Mouse (Mus musculus) right cerebral cortex, postnatal 25 days (tissue): ENCODE measurements around the gene Prdm11.

Experiments used
- DNase-seq: peaks from one replicate; pipeline ENCODE4 v3.0.0; 2022

Gene Prdm11

DNA sequence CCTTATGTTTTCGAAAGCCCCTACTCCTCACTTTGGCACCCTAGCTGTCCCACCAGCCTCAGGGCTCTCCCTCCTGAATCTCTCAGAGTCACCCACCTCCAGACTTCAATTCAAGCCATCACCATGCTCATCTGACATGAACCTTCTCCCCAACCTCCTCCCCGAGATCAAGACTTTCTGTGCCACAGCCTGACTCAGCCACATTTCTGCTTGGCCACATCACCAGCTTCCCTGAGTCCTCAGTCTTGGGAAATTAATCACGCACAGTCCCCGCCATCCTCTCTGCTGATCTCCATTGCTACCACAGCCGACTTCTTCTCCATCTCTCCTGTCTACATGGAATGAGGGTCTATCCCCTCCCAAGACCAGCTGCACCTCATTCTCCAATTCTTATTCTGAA, 34.5 kb downstream of the Prdm11 start:
- DNase-seq: no peak

DNA sequence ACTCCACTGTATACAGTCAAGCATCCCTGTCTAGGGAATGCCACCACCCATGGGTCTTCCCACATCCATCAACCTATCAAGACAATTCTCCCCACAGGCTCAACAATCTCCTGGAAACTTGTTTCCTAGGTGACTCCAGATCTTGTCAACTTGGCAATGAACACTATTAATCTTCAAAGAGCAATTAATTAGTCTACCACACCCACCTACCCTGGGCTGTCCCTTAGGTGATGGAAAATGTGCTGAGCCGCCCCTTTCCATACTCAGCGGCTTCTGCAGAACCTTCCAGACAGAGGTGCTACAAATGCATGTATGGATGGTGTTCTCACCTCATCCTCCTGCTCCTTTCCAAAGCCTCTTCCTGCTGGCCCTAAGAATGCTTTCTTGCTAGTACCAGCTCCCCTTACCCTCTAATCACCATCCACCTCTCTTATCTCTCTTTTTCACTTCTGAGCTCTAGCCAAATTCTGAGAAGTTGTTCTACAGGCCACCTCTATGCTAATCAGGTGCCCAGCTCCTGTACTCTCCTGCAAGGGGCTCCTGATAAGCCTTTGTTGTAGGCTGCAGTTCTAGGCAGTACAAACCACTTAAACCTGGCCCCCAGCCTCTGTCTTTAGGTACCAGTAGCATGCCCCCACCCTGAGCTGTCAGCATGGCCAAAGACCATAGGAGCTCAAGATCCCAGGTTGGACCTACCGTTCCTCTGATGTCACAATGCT, 37.8 kb downstream of the Prdm11 start:
- no peak for DNase-seq

DNA sequence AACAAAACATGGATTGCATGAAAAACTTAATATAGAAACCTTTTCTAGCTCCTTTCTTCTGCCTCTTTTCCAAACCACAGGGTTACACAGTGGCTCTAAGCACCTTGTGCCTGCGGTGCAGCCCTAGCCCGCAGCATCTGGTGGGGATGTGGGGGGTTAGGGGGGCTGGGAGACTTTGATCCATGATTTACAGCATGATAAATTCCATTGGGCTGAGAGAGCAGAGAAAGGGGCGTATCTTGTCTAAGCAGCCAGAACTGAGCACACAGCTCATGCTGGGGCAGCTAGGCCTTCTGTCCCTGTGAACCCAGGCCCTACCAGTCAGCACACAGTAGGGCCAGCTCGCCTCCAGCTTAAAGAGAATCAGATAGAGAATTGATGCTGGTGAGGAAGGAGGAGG, 40.9 kb downstream of the Prdm11 start:
- DNase-seq: no peak

DNA sequence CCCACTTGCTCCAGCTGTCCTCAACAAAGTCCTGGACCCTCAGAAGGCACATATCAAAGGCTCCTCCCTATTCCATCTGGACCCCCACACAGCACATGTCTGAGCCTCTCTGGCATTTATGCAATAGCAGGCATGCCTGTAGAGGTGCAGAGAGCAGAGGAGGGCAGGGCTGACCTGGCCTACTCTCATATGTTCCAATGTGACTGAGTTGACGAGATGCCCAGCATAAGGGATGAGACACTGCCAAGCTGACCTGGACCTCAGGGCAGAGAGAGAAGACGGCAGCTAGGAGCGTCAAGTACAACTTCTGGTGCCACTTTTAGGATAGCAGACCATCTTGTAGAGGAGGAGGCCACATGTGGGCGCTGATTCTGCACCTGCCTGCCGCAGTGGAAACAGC, 54.0 kb downstream of the Prdm11 start:
- no peak for DNase-seq

DNA sequence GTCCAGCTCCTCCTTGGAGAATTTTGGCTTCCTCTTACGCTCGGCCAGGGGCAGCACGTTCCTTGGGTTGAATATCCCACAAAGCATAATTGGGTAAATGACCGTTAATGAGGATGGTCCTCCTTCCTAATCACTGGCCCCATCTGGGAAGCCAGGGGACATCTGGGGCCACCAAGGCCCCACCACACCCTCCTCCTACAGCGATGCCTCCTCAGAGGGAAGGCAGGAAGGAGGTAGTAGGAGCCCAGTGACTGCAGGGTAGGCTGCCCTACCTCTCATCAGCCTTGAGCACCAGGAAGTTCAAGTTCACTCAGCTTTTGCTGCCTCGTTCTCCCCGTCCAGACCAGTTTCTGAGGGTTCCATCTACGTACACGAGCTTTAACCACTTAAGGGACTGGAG, 56.4 kb downstream of the Prdm11 start:
- no peak for DNase-seq

DNA sequence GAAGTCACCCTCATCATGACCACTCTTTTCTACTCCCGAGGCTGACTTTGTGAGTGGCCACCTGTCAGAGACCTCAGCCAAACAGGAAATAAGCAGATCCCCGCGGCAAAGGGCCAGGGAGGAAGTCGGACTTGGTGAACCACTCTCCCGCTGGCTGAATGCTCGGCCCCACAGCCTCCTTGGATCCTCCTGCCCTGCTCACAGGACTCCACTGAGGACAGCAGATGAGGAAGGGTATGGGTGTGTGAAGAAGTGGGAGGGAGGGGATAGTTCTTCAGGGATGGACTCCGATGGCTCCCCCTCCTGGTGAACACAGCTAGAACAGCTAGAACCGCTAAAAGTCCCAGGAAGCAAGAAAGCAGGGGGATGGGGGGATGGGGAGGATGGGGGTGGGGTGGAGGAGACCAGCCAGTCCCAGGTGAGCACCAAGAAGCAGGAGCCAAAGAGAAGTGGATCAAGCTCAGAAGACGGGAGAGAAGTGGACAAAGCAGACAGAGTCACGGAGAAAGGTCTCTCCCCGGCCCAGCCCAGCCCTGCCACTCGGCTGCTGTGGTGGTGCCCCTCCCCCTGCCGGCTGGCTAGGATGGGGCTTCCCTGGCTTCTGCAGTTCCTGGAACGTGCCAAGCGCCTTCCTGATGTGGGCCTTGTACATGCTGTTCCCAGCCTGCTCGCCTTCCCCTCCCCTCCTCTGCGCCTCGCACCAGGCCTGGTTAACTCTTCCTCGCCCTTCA, 57.9 kb downstream of the Prdm11 start:
- DNase-seq: peak; percentile 41

DNA sequence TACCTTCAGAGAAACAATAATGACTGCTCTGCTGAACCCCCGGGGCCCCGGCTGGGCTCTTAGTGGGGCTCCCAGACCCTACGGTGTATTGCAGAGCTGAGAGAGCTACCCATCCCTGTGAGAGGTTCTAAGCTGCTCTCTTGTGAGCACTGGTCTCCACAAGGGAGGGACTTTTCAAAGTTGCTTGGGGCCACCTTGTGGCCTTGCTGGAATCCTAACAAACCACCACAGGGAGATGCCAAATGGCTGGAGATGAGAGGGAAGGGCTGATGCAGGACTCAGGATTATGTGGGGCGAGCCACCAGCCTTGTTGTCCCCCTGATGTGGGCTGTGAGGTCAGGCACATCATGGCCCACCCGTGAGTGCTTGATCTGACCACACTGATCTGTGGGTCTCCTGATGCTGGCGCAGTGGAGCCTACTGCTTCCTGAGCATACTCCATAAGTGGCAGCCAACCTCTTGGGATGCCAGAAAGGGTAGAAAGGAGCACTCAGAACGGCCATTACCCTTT, 58.8 kb downstream of the Prdm11 start:
- DNase-seq: no peak

DNA sequence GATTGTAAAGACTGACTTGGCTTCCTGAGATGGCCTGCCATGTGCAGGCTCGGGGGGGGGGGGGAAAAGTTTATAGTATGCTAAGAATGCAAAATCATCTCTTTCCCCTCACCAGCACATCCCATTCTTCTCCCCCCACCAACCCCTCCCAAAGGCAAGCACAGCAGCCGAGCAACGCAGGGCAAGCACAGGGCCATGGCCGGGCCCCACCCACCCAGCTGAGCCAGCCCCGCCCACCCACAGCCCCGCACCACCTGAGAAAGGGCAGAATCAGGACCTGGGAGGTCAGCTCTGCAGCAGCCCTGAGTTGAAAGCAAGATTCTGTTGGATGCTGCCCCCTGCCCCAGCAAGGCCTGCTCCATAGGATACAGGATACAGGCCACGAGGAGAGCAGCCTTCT, 60.4 kb downstream of the Prdm11 start:
- DNase-seq: no peak

DNA sequence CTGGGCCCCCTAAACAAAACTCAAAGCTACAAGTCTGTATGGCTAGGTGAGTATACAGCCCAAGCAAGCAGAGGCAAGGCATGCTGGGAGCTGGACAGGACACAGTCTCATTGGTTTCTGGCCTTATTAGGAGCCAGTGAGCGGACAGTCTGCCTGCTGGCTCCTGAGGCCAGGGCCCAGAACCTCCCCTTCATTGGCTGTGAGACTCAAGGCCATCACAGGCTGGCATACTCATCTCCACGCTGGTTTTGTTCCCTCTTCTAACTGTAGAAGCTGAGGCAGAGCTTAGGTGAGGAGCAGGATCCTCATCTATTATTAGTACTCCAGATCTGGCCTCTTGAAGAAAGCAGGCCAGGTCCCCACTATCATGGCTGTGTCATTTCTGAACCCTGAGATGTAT, 60.8 kb downstream of the Prdm11 start:
- no peak for DNase-seq

DNA sequence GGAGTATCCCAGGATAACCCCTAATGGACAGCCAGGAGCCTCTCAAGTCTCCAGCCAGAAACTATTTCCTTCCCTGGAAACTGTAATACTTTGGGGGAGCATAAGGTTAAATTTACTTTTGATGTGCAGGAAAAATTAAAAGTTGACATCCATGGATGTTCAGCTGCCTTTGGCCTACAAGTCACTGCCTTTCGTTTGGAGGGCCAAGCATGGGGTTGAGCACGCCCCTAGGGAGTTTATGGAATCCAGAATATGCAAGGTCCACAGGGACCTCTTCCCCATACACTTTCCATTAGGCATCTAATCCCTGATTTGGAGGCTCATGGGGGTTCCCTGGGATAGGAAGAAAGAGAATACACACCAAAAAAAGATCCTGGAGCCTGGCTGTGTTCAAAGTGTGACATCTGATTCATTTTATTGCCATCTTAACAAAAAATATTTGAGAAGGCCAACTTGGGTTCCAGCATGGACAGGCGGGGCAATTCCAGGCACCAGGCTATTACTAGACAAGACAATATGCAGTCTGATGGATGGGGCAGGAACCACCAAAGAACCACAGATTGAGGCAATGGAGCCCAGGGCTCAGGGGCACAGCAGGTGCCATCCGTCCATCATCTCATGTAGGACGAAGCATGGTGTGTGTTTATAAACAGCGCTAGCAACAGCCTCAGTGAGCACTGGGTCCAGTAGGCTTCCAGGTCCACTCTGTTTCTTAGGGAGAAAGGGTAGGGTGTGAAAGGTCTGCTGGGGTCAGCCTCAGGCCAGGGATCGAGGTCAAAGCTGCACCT, 61.5 kb downstream of the Prdm11 start:
- DNase-seq: no peak

DNA sequence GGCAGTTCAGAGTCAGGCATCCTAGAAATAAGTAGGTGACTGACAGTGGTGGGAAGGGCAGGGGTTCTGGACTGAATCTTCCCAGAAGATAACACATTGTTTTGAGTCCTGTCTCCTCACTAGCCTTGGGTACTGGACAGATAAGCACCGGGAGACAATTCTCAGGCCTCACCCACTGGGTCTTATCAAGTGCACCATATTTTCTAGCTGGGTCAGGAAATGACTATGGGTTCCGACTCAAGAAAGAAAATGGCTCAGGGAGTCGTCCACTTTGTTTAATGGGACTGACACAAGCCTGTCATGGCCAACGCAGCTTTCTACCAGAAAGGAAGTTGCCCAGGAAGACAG, 62.7 kb downstream of the Prdm11 start:
- DNase-seq: no peak

DNA sequence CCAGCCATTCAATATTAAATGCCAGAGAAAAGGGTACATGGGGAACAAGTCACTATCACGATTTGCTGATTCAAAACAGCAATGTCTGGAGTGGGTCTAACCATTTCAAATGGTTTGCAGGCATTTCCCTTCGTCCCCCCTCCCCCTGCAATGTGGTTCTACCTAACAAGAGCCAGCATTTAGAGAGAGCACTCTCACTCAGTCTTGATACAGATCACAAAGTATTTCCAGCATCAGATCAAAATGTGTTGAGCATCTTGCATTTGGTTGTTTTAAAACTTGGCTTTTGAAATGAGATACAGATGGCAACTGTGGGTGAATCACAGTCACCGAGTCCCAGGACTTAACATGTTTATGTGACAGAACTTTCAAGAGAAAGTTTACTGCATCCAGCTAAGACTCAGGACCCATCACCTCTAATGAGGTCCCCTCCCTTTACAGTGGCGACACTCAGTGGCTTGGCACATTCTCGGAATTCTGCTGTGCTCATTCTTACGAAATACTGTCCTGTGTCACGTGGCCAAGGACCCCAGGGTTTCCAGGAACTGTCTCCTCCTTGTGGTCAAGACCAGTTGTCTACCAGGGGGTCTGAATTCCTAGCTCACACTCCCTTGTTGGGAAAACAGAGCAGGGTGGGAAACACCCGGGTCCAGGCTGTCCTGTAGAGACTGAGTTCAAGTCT, 63.2 kb downstream of the Prdm11 start:
- DNase-seq: no peak

DNA sequence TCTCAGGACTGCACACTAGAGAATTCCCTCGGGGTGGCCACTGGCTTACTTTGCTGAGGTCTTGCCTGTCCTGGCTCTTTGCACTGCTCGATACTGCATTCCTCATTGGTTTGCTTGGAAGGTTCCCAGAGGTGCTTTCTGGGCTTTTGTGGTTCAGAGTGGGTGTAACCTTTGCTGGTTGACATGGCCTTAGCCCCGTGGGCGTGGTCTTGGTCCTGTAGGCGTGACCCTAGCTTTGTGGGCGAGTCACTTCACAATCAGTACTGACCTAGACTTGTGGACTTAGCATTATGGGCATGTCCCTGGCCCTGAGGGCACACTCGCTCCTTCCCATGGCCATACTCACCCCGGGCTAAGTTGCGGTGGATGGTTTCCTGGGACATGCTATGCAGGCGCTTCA, 65.8 kb downstream of the Prdm11 start:
- DNase-seq: no peak

DNA sequence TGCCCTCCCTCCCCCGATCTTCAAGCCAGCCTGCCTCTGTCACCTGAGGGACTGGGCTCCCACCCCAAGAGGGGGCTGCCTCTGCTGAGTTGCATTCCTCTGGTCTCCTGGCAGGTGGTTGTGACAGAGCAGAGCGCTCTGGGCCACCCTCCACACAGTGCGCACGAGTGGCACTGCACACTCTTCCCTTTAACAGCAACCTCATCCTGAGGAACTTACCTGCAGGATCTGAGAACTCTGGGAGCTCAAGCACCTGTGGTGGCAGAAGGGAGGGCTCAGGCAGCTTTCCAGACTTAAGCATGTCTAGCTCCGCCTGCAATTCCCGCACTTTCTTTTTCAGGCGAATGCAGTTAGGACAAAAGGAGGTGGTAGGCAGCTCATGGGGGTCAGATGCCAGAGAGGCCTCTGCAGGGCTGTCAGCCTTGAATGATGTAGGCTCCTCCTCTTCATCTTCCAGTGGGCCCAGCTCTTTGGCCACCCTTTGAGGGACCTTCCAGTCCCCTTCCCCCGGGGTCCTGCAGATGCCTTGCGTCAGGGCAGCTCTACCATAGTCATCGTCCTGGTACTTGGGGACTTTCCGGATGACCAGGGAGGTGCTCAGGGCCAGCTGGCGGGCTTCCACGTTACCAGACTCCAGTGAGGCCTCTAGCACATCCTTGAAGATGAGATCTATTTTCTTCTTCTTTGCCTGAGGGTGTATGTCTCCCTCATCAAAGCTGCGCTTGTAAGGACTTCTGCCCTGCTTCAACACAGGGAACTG, 70.8 kb downstream of the Prdm11 start:
- no peak for DNase-seq

DNA sequence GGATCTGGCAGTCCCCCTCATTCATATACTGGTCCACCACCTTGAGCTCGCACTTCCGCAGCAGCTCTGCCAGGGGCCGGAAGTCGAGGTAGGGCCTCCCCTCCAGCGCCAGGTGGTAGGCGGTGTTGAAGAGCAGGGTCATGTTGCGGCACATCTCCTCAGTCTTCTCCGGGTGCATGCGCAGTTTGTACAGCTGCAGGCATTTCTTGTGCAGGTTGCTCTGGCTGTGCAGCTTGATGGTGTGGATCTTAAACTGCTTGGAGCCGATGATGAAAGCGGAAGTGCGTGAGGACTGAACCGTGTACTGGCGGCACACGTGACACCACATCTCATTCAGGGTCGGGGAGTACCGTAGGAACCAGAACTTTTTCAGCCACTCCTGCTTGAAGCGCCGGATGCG, 72.3 kb downstream of the Prdm11 start:
- DNase-seq: no peak

DNA sequence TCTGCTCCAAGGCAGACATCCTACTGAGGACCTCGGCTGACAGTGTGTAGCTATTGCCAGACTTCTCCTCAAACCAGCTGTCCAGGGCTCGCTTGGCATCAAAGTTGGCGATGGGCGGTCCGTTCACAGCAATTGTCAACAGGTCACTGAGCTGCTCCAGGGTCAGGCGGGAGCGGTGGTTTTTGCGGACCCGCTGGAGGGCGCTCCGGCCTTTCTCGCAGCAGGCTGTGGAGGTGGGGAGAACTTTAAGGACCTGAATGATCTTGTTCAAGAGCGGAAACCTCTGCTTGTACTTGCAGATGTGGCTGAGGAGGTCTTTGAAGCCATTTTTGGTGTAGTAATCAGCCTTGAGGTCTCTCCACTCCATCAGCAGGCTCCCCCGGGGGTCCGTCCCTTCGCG, 73.9 kb downstream of the Prdm11 start:
- no peak for DNase-seq

DNA sequence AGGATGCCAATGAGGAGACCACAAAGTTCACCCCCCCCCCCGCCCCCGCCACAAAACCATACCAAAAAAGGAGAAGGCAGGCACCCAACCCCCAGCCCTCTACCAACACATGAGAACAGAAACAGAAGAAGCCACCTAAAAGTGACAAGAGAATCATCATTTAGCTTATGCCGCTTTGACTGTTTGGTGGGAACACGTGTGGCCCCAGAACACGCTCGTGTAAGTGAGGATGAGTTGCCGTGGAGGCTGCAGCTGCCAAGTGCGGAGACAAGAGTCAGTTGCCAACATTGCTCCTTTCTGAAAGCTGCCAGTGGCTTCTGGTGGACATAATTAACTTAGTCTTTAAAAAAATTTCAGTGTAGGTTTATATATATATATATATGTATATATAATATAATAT, 74.4 kb downstream of the Prdm11 start:
- no peak for DNase-seq

DNA sequence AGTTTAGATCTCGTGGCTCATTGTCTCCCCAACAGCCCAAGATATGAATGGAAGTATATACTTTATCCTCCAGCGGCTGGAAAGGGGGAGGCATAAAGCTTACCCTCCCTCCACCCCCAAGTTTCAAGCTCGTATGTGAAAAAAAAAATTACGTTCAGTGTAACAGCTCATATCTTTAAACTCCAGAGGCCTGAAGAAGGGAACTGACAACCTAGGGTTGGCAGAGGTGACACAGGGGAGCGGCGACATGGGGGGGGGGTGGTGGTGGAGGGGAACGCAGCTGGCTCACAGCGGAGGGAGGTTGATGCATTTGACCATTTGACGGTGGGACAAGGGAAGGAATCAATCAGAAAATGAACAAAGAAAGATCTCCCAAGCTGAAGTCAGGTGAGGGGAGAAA, 74.9 kb downstream of the Prdm11 start:
- DNase-seq: no peak

DNA sequence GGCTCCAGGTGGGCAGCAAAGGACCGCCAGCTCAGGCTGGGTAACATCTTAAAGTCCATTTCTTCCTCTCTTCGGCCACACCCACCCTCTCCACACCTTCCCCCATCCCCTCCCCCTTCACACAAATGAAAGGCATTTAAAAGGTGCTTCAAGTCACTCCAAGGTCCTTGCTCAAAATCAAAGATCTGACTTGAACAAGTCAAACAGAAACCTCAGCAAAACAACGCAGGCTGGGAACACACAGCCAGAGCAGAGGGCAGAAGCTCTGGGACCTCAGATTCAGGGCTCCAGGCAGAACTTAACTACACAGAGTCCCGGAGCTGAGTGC, 78.2 kb downstream of the Prdm11 start:
- no peak for DNase-seq

DNA sequence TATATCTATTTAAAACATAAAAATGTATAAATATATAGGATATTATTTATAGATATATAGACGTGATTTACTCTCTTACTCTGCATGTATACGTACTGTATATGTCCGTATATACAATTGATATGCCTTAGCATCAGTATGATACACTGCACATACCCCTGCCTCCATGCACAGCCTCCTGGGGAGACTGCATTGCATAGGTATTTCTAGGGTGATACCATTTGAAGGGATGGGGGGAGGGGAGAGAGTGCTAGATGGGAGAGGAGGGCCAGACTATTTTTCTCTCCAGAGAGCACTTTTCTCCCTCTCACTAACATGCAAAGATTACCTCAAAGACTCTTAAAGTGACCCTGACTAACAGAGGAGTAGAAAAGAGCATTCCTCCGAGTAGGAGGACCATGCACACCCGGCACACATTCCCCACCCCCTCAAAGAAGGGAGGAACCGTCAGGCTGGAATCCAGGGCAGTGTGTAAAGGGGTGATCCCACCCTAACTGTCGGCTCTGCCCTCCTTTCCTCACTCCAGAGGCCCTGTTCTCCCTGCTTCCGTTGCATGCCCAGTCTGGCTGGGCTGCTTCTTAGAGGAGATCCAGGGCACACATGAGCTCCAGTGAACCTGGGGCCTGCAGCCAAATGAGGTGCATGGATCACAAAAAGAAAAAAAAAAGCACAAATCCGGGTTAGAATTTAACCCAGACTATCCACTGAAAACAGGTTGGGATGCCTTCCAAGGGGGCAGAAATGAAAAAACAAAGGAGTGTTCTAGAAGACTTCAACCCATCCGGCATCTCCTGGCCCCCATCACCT, 78.7 kb downstream of the Prdm11 start:
- DNase-seq: no peak

DNA sequence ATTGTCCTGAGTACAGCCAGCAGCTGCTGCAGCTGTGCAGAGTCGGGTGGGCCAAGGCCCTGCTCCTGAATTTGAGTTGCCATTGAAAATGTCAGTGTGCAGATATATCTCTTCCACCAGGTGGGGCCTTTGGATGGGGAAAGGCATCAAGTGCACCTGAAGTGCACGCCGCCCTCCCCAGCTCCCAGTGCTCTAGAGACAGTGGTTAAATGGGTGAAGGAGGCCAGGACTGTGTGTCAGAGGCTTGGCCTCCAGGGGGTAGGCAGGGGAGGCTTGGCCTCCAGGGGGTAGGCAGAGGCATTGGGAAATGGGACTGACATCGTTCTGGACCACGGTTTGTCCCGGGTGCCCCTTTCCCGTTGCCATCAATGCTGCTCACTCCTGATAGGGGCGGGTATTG, 79.7 kb downstream of the Prdm11 start:
- DNase-seq: no peak

DNA sequence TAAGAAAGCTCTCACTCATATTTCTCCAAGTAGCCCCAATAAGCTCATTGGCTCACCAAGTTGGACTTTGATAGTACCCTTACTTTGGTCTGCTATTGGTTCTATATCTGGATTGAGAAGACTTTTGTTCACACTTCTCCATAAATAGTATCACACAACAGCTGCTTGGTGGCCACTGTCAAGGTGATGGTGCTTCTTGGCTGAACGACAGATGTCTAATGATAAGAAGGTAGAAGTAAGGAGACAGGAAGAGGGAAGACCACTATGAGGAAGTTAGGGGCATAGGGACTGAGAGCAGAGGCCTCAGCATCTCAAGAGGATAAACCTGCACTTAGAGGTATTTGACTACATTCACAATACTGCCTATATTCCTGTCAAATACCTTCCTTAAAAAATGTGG, 81.6 kb downstream of the Prdm11 start:
- no peak for DNase-seq
